ENCODE assay signal across 8 mouse cellular contexts in the genomic region with DNA sequence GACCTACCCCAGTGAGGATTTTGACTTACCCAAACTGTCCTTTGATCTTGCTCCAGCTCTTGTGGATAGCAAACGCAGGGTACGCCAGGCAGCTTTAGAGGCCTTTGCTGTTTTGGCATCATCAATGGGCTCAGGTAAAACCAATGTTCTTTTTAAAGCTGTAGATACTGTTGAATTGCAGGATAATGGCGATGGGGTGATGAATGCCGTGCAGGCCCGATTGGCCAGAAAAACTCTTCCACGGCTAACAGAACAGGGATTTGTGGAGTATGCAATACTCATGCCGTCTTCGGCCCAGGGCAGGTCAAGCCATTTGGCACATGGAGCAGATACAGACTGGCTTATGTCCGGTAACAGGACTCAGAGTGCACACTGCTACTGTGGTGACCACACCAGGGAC. TPM values are rescaled to one million over a fixed set of nuclear protein-coding genes. Genes with fewer than 3 reads are reported as not detected.
DNase-seq lines count a peak whose midpoint lies in the region; ATAC-seq and TF ChIP-seq lines count a peak whose summit lies in the region.

No protein-coding gene starts in this region.

- H3K27me3 ChIP-seq in G1E (ENCODE audit: insufficient read depth, low read length): no peaks in the 10 kb centered on the region
- H3K27me3 ChIP-seq in embryonic facial prominence, embryonic 15.5 days: no peaks in the 10 kb centered on the region
- H3K27me3 ChIP-seq in hindbrain, embryonic 15.5 days: no peaks in the 10 kb centered on the region
- no peaks in the 10 kb centered on the region for H3K27me3 ChIP-seq in liver, embryonic 12.5 days (replicated peaks)
- H3K27me3 ChIP-seq in neural tube, embryonic 14.5 days (ENCODE audit: control insufficient read depth, insufficient read depth, low read length): no peaks in the 10 kb centered on the region

- no peak overlapping the region for H3K27ac ChIP-seq in embryonic facial prominence, embryonic 15.5 days (replicated peaks)
- H3K27ac ChIP-seq in hindbrain, embryonic 15.5 days (replicated peaks): no peak overlapping the region
- H3K27ac ChIP-seq in liver, embryonic 12.5 days: peak overlapping the region; percentile 15
- no peak overlapping the region for H3K27ac ChIP-seq in neural tube, embryonic 14.5 days (ENCODE audit: low read depth, low read length)

- peak overlapping the region; percentile 91 for H3K4me3 ChIP-seq in G1E (ENCODE audit: low read depth, low read length)
- H3K4me3 ChIP-seq in embryonic facial prominence, embryonic 15.5 days (replicated peaks): peak overlapping the region; percentile 96
- peak overlapping the region; percentile 86 for H3K4me3 ChIP-seq in hindbrain, embryonic 15.5 days
- peak overlapping the region; percentile 84 for H3K4me3 ChIP-seq in liver, embryonic 12.5 days
- H3K4me3 ChIP-seq in neural tube, embryonic 14.5 days (ENCODE audit: low read depth, low read length): peak overlapping the region; percentile 82

- peaks cover 24% of the 10 kb centered on the region for H3K36me3 ChIP-seq in G1E (replicated peaks)
- H3K36me3 ChIP-seq in embryonic facial prominence, embryonic 15.5 days: no peaks in the 10 kb centered on the region
- no peaks in the 10 kb centered on the region for H3K36me3 ChIP-seq in hindbrain, embryonic 15.5 days
- H3K36me3 ChIP-seq in liver, embryonic 12.5 days: peaks cover 10% of the 10 kb centered on the region; the same call in 1 of the 2 replicates
- no peaks in the 10 kb centered on the region for H3K36me3 ChIP-seq in neural tube, embryonic 14.5 days (ENCODE audit: control insufficient read depth, insufficient read depth, low read length)

- peak; percentile 16 for DNase-seq in cerebellum, adult 11-12 months
- no peak for DNase-seq in G1E (ENCODE audit: low spot score)
- no peak for DNase-seq in urinary bladder, postnatal 10 days (ENCODE audit: low spot score)

- H3K9ac ChIP-seq in embryonic facial prominence, embryonic 15.5 days: peak overlapping the region; percentile 80
- H3K9ac ChIP-seq in hindbrain, embryonic 15.5 days: peak overlapping the region; percentile 77
- H3K9ac ChIP-seq in liver, embryonic 12.5 days: peak overlapping the region; percentile 86
- peak overlapping the region; percentile 69; the same call in 1 of the 2 replicates for H3K9ac ChIP-seq in neural tube, embryonic 14.5 days (replicated peaks; ENCODE audit: low read depth, low read length)

- peaks cover 51% of the 10 kb centered on the region for H3K4me1 ChIP-seq in G1E (ENCODE audit: insufficient read depth, low read depth, low read length)
- H3K4me1 ChIP-seq in embryonic facial prominence, embryonic 15.5 days: peaks cover 29% of the 10 kb centered on the region
- peaks cover 68% of the 10 kb centered on the region for H3K4me1 ChIP-seq in hindbrain, embryonic 15.5 days (replicated peaks)
- H3K4me1 ChIP-seq in liver, embryonic 12.5 days: peaks cover 66% of the 10 kb centered on the region
- H3K4me1 ChIP-seq in neural tube, embryonic 14.5 days (ENCODE audit: control insufficient read depth, insufficient read depth, low read length): peaks cover 39% of the 10 kb centered on the region

- WGBS in embryonic facial prominence, embryonic 15.5 days: under 1% methylated on average over 9 of the region's 9 CpGs
- WGBS in hindbrain, embryonic 15.5 days: under 1% methylated on average over 9 of the region's 9 CpGs
- WGBS in liver, embryonic 12.5 days (ENCODE audit: insufficient replicate concordance): 2% methylated on average over 9 of the region's 9 CpGs
- WGBS in neural tube, embryonic 14.5 days: 3% methylated on average over 9 of the region's 9 CpGs

- peak overlapping the region; percentile 84 for H3K4me2 ChIP-seq in embryonic facial prominence, embryonic 15.5 days (replicated peaks)
- H3K4me2 ChIP-seq in hindbrain, embryonic 15.5 days: peak overlapping the region; percentile 92
- H3K4me2 ChIP-seq in liver, embryonic 12.5 days: peak overlapping the region; percentile 90
- peak overlapping the region; percentile 99 for H3K4me2 ChIP-seq in neural tube, embryonic 14.5 days (ENCODE audit: low read depth, low read length)

- H3K9me3 ChIP-seq in G1E (replicated peaks): no peaks in the 10 kb centered on the region
- H3K9me3 ChIP-seq in embryonic facial prominence, embryonic 15.5 days (replicated peaks): no peaks in the 10 kb centered on the region
- no peaks in the 10 kb centered on the region for H3K9me3 ChIP-seq in hindbrain, embryonic 15.5 days
- no peaks in the 10 kb centered on the region for H3K9me3 ChIP-seq in liver, embryonic 12.5 days (replicated peaks)
- no peaks in the 10 kb centered on the region for H3K9me3 ChIP-seq in neural tube, embryonic 14.5 days (ENCODE audit: control insufficient read depth, low read length)

- no peak for TF ChIP-seq CTCF in G1E (IDR thresholded peaks at IDR 0.05; ENCODE audit: low read depth, low read length)

- ATAC-seq in cerebellum, adult (ENCODE audit: insufficient number of reproducible peaks, low FRiP score, low TSS enrichment): no peak
- no peak for ATAC-seq in G1E (ENCODE audit: extremely low read depth, insufficient number of reproducible peaks, low FRiP score, poor library complexity, severe bottlenecking)
- no peak for ATAC-seq in embryonic facial prominence, embryonic 15.5 days (ENCODE audit: insufficient number of reproducible peaks, low FRiP score, low TSS enrichment, low read depth)
- ATAC-seq in hindbrain, embryonic 15.5 days (ENCODE audit: low FRiP score, low read depth): no peak
- ATAC-seq in liver, embryonic 12.5 days: no peak
- ATAC-seq in neural tube, embryonic 14.5 days (ENCODE audit: low read depth): no peak

RNA-seq across cellular contexts. Expression of a gene that starts 1.9 kb away (rescaled TPM):
- total RNA-seq in G1E (2014; fragmentation: Nextera tagmentation): 102 and 106 TPM in 2 replicates
- total RNA-seq in G1E (2017): 79.3 and 91.5 TPM in 2 replicates
- polyA plus RNA-seq in G1E (2012): 11.4 and 12.1 TPM in 2 replicates
- polyA plus RNA-seq in embryonic facial prominence, embryonic 15.5 days (2015; fragmentation: Nextera tagmentation; extraction: Ambion mirVana): 26.6 and 28.7 TPM in 2 replicates
- 22.6 and 23.2 TPM in 2 replicates for polyA plus RNA-seq in hindbrain, embryonic 15.5 days (2015; fragmentation: Nextera tagmentation; extraction: Ambion mirVana)
- 13.3 and 15.4 TPM in 2 replicates for polyA plus RNA-seq in liver, embryonic 12.5 days (2016; fragmentation: Nextera tagmentation; extraction: Ambion mirVana)
- polyA plus RNA-seq in neural tube, embryonic 14.5 days (2014; fragmentation: Nextera tagmentation; extraction: Ambion mirVana): 27.8 and 31.7 TPM in 2 replicates

RNA-seq across cellular contexts. Expression of a gene that starts 2.1 kb away (rescaled TPM):
- total RNA-seq in G1E (2014; fragmentation: Nextera tagmentation): 41.1 and 42.1 TPM in 2 replicates
- 34.9 and 37.9 TPM in 2 replicates for total RNA-seq in G1E (2017)
- polyA plus RNA-seq in G1E (2012): 0.57 and 0.92 TPM in 2 replicates
- polyA plus RNA-seq in embryonic facial prominence, embryonic 15.5 days (2015; fragmentation: Nextera tagmentation; extraction: Ambion mirVana): 13.9 and 15.2 TPM in 2 replicates
- 20.6 and 21.9 TPM in 2 replicates for polyA plus RNA-seq in hindbrain, embryonic 15.5 days (2015; fragmentation: Nextera tagmentation; extraction: Ambion mirVana)
- polyA plus RNA-seq in liver, embryonic 12.5 days (2016; fragmentation: Nextera tagmentation; extraction: Ambion mirVana): 3.3 and 4.0 TPM in 2 replicates
- polyA plus RNA-seq in neural tube, embryonic 14.5 days (2014; fragmentation: Nextera tagmentation; extraction: Ambion mirVana): 38.0 and 39.7 TPM in 2 replicates

RNA-seq across cellular contexts. Expression of a gene that starts 49.8 kb away (rescaled TPM):
- total RNA-seq in G1E (2014; fragmentation: Nextera tagmentation) (7.1 and 13.8 TPM in 2 replicates), G1E (2017) (16.6 and 17.0 TPM in 2 replicates)
- polyA plus RNA-seq in G1E (2012): 0.75 and 0.89 TPM in 2 replicates
- polyA plus RNA-seq in embryonic facial prominence, embryonic 15.5 days (2015; fragmentation: Nextera tagmentation; extraction: Ambion mirVana): 3.6 and 4.2 TPM in 2 replicates
- 2.1 and 2.8 TPM in 2 replicates for polyA plus RNA-seq in hindbrain, embryonic 15.5 days (2015; fragmentation: Nextera tagmentation; extraction: Ambion mirVana)
- polyA plus RNA-seq in liver, embryonic 12.5 days (2016; fragmentation: Nextera tagmentation; extraction: Ambion mirVana): 0.77 and 1.0 TPM in 2 replicates
- polyA plus RNA-seq in neural tube, embryonic 14.5 days (2014; fragmentation: Nextera tagmentation; extraction: Ambion mirVana): 4.4 and 5.1 TPM in 2 replicates
